Mouse (Mus musculus) CD4-positive, CD25-positive, alpha-beta regulatory T cell, adult 4 months (primary cell): ENCODE data around the gene Jrkl. TPM values are rescaled to one million over a fixed set of nuclear protein-coding genes. Genes with fewer than 3 reads are reported as not detected.

ENCODE experiments used
- ATAC-seq: one replicate; pipeline ENCODE4 v1.8.0; 2017
- polyA plus RNA-seq, 2 experiments: library from polyadenylated mRNA; unstranded; fragments of 100-300 nt; shearing (Covaris generic); gene quantifications; one replicate each; pipeline ENCODE4 v1.2.1; 2017

The Jrkl gene
- 1 to 10 TPM; 2.8 to 6.0 TPM for polyA plus RNA-seq

- peak; percentile 9 for ATAC-seq
These were observed at the start of gene Jrkl for GRCm38 (mm10) chr9:13245481-13245880. Gene Jrkl, minus strand, starts transcription at chr9:13245829.

GRCm38 (mm10) chr9:13287482-13287881 lies 41.9 kb upstream of the Jrkl start:
- peak; percentile 54 for ATAC-seq

GRCm38 (mm10) chr9:13273219-13273618 lies 27.6 kb upstream of the Jrkl start:
- no peak for ATAC-seq

GRCm38 (mm10) chr9:13260980-13261379 lies 15.4 kb upstream of the Jrkl start:
- ATAC-seq: no peak

- ATAC-seq: no peak
These were observed 12.5 kb upstream of the Jrkl start for GRCm38 (mm10) chr9:13258173-13258572.

GRCm38 (mm10) chr9:13256726-13257125 lies 11.1 kb upstream of the Jrkl start:
- no peak for ATAC-seq

- ATAC-seq: no peak
These were observed 5.6 kb upstream of the Jrkl start for GRCm38 (mm10) chr9:13251251-13251650.

- ATAC-seq: no peak
These were observed 2.5 kb upstream of the Jrkl start for GRCm38 (mm10) chr9:13248104-13248503.

GRCm38 (mm10) chr9:13246815-13247638 lies 1.4 kb upstream of the Jrkl start, which contains the start of gene Ccdc82:
Gene Ccdc82, plus strand, starts transcription at chr9:13246955.
- peak; percentile 86 for ATAC-seq

GRCm38 (mm10) chr9:13242321-13242720 lies 3.3 kb downstream of the Jrkl start:
- ATAC-seq: no peak

- ATAC-seq: peak; percentile 85
These were observed 13.9 kb downstream of the Jrkl start for GRCm38 (mm10) chr9:13231545-13232216.

- ATAC-seq: no peak
These were observed 15.1 kb downstream of the Jrkl start for GRCm38 (mm10) chr9:13230553-13230952.

- no peak for ATAC-seq
These were observed 19.8 kb downstream of the Jrkl start for GRCm38 (mm10) chr9:13225872-13226271.

- no peak for ATAC-seq
These were observed 39.3 kb downstream of the Jrkl start for GRCm38 (mm10) chr9:13206369-13206768.

GRCm38 (mm10) chr9:13203681-13204080 lies 41.9 kb downstream of the Jrkl start:
- no peak for ATAC-seq

- ATAC-seq: no peak
These were observed 42.5 kb downstream of the Jrkl start for GRCm38 (mm10) chr9:13203109-13203508.

GRCm38 (mm10) chr9:13200079-13200478 lies 45.5 kb downstream of the Jrkl start:
- ATAC-seq: no peak

- no peak for ATAC-seq
These were observed 49.9 kb downstream of the Jrkl start for GRCm38 (mm10) chr9:13195762-13196161.

- peak; percentile 49 for ATAC-seq
These were observed 50.4 kb downstream of the Jrkl start for GRCm38 (mm10) chr9:13195268-13195667.

- ATAC-seq: no peak
These were observed 51.0 kb downstream of the Jrkl start for GRCm38 (mm10) chr9:13194619-13195018.
